Comparison of ENCODE assay signal across 11 mouse cellular contexts in the genomic region with DNA sequence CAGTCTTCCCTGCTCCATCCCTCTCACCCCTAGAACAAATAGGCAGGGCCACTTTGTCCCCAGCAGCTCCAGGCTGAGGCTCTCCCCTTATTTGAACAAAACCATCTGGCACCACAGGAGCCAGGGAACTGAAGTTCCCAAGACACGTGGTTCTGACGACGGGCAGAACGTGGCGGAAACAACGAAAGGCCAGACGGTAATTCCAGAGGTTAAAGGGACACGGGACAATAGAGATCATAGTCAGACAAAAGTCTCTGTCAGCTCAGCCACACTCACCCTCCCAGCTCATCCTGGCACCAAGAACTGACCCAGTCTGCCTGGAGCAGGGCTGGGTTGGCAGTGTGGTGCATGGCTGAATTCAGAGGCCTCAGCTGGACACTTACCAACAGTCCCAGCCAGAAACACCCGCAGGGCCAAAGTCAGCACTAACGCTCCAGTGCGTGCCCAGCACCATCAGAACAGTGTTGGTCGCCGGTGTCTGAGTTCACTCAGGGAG. TPM values are rescaled to one million over a fixed set of nuclear protein-coding genes. Genes with fewer than 3 reads are reported as not detected.
DNase-seq lines count a peak whose midpoint lies in the region; ATAC-seq and TF ChIP-seq lines count a peak whose summit lies in the region.
"Had no signal": no experiment of that assay in that cellular context is flagged by ENCODE, and none has a peak within 500 bp of the region (broad histone marks: within the 10 kb centered on the region; RNA-seq: fewer than 3 reads in every experiment).

No protein-coding gene starts in this region.

- no peaks in the 10 kb centered on the region for H3K9me3 ChIP-seq in midbrain, postnatal 0 days (ENCODE audit: low read length)

- no peak overlapping the region for H3K9ac ChIP-seq in midbrain, postnatal 0 days (replicated peaks; ENCODE audit: low read length, poor library complexity, severe bottlenecking)

- H3K4me3 ChIP-seq in kidney, adult 2 months (ENCODE audit: insufficient read depth, low read depth, low read length) = no peak overlapping the region
- no peak overlapping the region for H3K4me3 ChIP-seq in midbrain, postnatal 0 days (ENCODE audit: low read depth, low read length)
- H3K4me3 ChIP-seq: erythroblast, embryonic 14.5 days; megakaryocyte, embryonic 14.5 days had no signal

- peaks cover 45% of the 10 kb centered on the region for H3K4me1 ChIP-seq in kidney, adult 2 months (ENCODE audit: control insufficient read depth, insufficient read depth, low read length)
- 0 out of 2 replicates have a peak, but pooled peaks cover 3% of the 10 kb centered on the region for H3K4me1 ChIP-seq in midbrain, postnatal 0 days (ENCODE audit: insufficient read depth, low read length)
- H3K4me1 ChIP-seq: megakaryocyte, embryonic 14.5 days had no signal

- H3K4me2 ChIP-seq in midbrain, postnatal 0 days (ENCODE audit: low read depth, low read length, poor library complexity, severe bottlenecking) = no peak overlapping the region

- TF ChIP-seq CTCF in kidney, adult 2 months (conservative IDR thresholded peaks at IDR 0.05; ENCODE audit: insufficient read depth, insufficient read length, low read depth, low read length) = no peak
- TF ChIP-seq CTCF in midbrain, postnatal 0 days (IDR thresholded peaks at IDR 0.05) = no peak

- no peaks in the 10 kb centered on the region for H3K27me3 ChIP-seq in kidney, adult 2 months (replicated peaks; ENCODE audit: control insufficient read depth, insufficient read depth, low read length)
- no peaks in the 10 kb centered on the region for H3K27me3 ChIP-seq in midbrain, postnatal 0 days (ENCODE audit: insufficient read depth, low read length)

- TF ChIP-seq POLR2A in kidney, adult 2 months (IDR thresholded peaks at IDR 0.05; ENCODE audit: low read depth, low read length) = no peak

- peak overlapping the region; percentile 57 for H3K27ac ChIP-seq in kidney, adult 2 months (ENCODE audit: insufficient read depth, low read depth, low read length)
- H3K27ac ChIP-seq in midbrain, postnatal 0 days (ENCODE audit: low read depth, low read length) = no peak overlapping the region

- peak; percentile 68 for DNase-seq in layer of hippocampus, adult 11-12 months (ENCODE audit: low spot score)
- DNase-seq in layer of hippocampus, adult 9-10 months (ENCODE audit: low spot score) = no peak
- DNase-seq in adrenal gland, postnatal 36 days = peak; percentile 44 to 57
- peak; percentile 55 to 67 for DNase-seq in heart, adult 18-20 months
- peak; percentile 92 for DNase-seq in kidney, adult 2 months
- DNase-seq in midbrain, postnatal 0 days (ENCODE audit: low spot score) = peak; percentile 76
- DNase-seq in natural killer cell, adult 2 months (ENCODE audit: low spot score in 2 of 2) = no peak
- DNase-seq in right cerebral cortex, postnatal 36 days (ENCODE audit: low spot score in 2 of 2) = no peak

- peak; percentile 68; the same call in 1 of the 2 replicates for ATAC-seq in midbrain, postnatal 0 days (ENCODE audit: low FRiP score)

- H3K36me3 ChIP-seq in kidney, adult 2 months (ENCODE audit: control insufficient read depth, insufficient read depth, low read length) = no peaks in the 10 kb centered on the region
- no peaks in the 10 kb centered on the region for H3K36me3 ChIP-seq in midbrain, postnatal 0 days (ENCODE audit: insufficient read depth, low read length)

- 37% methylated on average over 13 of the region's 13 CpGs for WGBS in kidney, adult 2 months
- 52% methylated on average over 13 of the region's 13 CpGs for WGBS in midbrain, postnatal 0 days

RNA-seq across cellular contexts. Expression of a gene that starts 10.5 kb away (rescaled TPM):
- 10 to 100 TPM; 46.9 to 60.6 TPM for total RNA-seq in adrenal gland, postnatal 36 days (2021)
- total RNA-seq in heart, adult 18-20 months (2021) = 10 to 100 TPM; 22.3 to 23.2 TPM
- 63.7 and 70.5 TPM in 2 replicates for polyA plus RNA-seq in kidney, adult 2 months (2012; rRNA removed)
- total RNA-seq in midbrain, postnatal 0 days (2014; rRNA removed) = 33.3 and 38.7 TPM in 2 replicates
- 4.7 and 4.9 TPM in 2 replicates for polyA plus RNA-seq in midbrain, postnatal 0 days (2015; fragmentation: Nextera tagmentation; extraction: Ambion mirVana)
- total RNA-seq: MEL had no signal

Comparison
In these comparisons a context has a peak if more than half of its experiments do, and no peak if none do; other contexts are left out.
1. DNase-seq: peak in layer of hippocampus, adult 11-12 months (single experiment), adrenal gland, postnatal 36 days (2 of 2), heart, adult 18-20 months (2 of 2), kidney, adult 2 months (single experiment) and midbrain, postnatal 0 days (single experiment); none in layer of hippocampus, adult 9-10 months (single experiment), natural killer cell, adult 2 months (0 of 2) and right cerebral cortex, postnatal 36 days (0 of 2).